Mouse (Mus musculus): Measurements from ENCODE around the gene Wfdc15a. TPM values are rescaled to one million over a fixed set of nuclear protein-coding genes. Genes with fewer than 3 reads are reported as not detected.
"Not testable (repeated sequence)": the region's sequence is repeated elsewhere in the genome, so short reads cannot be mapped to it uniquely, and the experiment has no call there.

The Wfdc15a gene
- not detected for total RNA-seq (2021)
- long read RNA-seq, experiment 1 = 0 reads
- long read RNA-seq, experiment 2 = 0 reads

- no peak for DNase-seq (ENCODE audit: low spot score in 2 of 2)
Measured at GRCm38 (mm10) chr2:164199626-164200327, at the start of gene Wfdc15a. Gene Wfdc15a, minus strand, starts transcription at chr2:164200130.

- no peak for DNase-seq (ENCODE audit: low spot score in 2 of 2)
Measured at GRCm38 (mm10) chr2:164238366-164238765, 38.4 kb upstream of the Wfdc15a start, which contains the start of gene Svs2. Gene Svs2, minus strand, starts transcription at chr2:164238466.

DNA sequence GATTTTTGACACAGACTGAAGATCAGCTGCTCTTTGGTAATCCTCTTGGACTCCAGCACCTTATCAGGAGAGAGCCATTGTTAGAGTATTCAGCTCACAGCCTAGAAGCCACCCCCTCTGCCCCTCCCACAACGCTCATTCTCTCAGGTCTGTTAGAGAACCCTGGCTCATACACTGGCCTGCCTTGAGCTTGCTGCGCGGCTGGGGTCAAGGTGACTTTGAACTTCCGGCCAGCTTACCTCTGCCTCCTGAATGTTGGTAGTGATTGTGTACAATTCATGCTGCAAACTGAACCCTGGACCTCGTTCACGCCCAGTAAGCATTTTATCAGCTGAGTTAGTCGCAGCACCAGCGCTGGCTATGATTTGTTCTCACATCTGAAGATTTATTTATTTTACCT, 32.7 kb upstream of the Wfdc15a start:
- DNase-seq (ENCODE audit: low spot score in 2 of 2) = no peak

- DNase-seq (ENCODE audit: low spot score in 2 of 2) = no peak
Measured at GRCm38 (mm10) chr2:164228361-164229070, 28.6 kb upstream of the Wfdc15a start.

- DNase-seq (ENCODE audit: low spot score in 2 of 2) = no peak
Measured at GRCm38 (mm10) chr2:164221522-164221921, 21.6 kb upstream of the Wfdc15a start, which contains the start of gene Wfdc15b. Gene Wfdc15b, minus strand, starts transcription at chr2:164221660.

DNA sequence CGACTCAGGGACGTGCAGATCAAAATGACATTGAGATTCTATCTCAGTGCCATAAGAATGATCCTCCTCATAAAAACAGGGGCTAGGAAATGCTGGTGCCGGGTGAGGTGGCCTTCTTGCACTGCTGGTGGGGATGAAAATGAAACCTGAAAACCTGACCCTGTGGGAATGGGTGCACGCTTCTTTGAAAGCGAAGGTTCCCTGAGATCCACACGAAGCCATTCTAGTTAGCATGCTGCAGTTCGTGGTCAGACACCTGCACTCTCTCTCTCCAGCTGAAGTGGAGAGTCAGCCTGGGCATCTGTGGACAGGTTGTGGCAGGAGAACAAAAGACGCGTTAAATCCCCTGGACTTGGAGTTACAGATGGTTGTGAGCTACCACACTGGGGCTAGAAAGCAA, 19.4 kb upstream of the Wfdc15a start:
- DNase-seq (ENCODE audit: low spot score in 2 of 2) = no peak

- DNase-seq (ENCODE audit: low spot score in 2 of 2) = no peak
Measured at GRCm38 (mm10) chr2:164212711-164213110, 12.8 kb upstream of the Wfdc15a start.

DNA sequence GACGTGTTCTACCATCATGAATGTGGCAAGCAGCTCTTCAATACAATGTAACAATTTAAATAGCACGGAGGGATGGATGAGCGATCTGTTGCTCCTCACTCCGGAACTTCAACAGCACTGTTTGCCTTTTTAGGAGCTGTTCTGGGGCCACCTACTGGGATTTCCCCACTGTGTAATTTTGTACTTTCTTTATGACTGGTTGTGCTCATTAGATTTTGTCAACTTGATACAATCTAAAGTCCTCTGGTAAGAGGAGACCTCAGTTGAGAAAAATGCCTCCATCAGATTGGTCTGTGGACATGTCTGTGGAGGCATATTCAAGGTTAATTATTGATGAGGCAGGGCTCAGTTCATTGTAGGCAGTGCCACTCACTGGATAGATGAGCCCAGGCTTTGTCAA, 11.0 kb upstream of the Wfdc15a start:
- no peak for DNase-seq (ENCODE audit: low spot score in 2 of 2)

GRCm38 (mm10) chr2:164206676-164207075, 6.7 kb upstream of the Wfdc15a start:
- DNase-seq (ENCODE audit: low spot score in 2 of 2) = no peak

DNA sequence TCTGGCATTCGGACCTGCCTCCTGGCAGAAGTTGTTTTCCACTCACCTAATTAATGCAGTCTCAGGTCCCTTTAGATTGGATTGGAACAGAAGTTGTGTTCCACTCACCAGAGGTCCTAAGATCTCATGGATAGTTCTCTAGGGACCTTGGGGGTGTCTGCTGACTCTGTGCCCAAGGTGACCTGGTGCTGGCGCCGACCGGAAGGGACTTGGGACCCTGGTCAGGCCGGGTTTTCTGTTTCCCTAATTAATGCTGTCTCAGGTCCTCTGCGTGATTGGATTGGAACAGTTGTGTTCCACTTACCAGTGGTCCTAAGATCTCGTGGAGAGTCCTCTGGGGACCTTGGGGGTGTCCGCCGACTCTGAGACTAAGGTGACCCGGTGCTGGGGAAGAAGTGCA, 6.1 kb upstream of the Wfdc15a start:
- DNase-seq (ENCODE audit: low spot score in 2 of 2) = not testable (repeated sequence)

DNA sequence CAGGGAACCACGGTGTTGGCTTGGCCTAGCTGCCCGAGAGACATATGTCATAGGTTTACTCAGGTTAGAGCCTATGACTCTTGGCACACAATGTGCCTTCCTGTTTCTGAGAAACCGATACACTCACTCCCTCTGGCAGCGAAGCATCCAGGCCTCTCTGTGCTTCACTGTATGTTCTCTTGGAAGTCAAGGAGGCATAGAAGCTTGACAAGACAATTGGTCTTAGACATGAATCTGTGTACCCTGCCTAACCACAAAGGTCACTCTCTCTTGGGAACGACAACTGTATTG, 3.3 kb downstream of the Wfdc15a start:
- no peak for DNase-seq (ENCODE audit: low spot score in 2 of 2)

GRCm38 (mm10) chr2:164195971-164196699, 3.8 kb downstream of the Wfdc15a start:
- DNase-seq (ENCODE audit: low spot score in 2 of 2) = no peak

- no peak for DNase-seq (ENCODE audit: low spot score in 2 of 2)
Measured at GRCm38 (mm10) chr2:164194959-164195630, 4.8 kb downstream of the Wfdc15a start.

DNA sequence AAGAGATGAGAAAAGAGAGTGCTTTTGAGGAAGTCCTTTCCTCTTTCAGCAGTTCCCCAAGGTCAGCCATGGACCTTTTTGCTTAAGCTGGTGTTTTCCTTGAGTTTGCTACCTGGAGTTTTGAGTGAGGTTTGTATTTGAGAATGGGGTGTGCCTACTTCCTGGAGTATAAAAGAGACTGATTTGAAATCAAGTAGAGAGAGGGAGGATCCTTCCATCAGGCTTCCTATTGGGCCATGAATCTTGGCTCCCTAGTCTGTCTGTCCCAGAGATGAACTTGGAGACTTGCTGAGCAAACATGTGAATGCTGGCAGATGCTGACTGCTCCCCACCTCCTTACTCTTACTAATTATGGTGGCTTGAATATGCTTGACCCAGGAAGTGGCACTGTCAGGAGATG, 7.7 kb downstream of the Wfdc15a start:
- DNase-seq (ENCODE audit: low spot score in 2 of 2) = no peak

DNA sequence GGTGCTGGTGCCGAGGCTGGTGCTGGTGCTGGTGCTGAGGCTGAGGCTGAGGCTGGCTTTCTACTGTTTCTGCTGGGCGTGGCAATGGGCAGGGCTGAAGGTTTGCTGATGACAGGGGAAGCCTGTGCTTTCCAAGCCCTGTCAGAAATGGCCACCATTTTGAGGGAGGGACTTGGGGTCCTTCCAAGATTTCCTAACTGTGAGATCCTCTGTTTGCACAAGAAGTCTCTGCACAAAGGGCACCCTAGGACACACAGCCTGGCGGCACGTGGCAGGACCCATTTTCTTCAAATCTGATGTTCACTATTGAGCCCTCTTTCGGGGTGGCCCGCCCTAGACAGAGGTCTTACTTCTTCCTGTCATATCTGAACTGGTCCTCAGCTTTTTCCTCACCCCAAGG, 9.4 kb downstream of the Wfdc15a start, which contains the start of gene Wfdc12:
Wfdc12 (minus strand) TSS at position 33 of the 400 bp plus-strand sequence.
- no peak for DNase-seq (ENCODE audit: low spot score in 2 of 2)

- DNase-seq (ENCODE audit: low spot score in 2 of 2) = no peak
Measured at GRCm38 (mm10) chr2:164188722-164189121, 11.2 kb downstream of the Wfdc15a start.

- no peak for DNase-seq (ENCODE audit: low spot score in 2 of 2)
Measured at GRCm38 (mm10) chr2:164184145-164184719, 15.7 kb downstream of the Wfdc15a start.

DNA sequence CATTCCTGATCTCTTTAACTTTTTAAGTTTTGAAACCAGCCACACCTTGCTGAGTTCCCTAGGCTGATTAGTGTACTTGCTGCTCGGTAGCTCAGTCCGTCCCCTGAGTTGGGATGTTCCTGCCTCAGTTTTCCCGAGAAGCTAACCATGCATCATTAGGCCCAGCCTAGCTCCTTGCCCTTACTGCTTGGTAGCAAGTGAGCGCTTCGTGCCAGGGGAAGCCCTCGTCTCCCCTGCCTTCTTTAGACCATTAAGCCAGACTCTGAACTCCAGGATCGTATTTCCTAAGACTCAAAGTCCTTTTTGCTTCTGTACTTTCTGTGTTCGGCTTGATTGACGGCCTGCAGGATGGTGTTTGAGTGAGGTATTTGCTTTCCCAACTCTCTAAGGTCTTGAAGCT, 16.6 kb downstream of the Wfdc15a start:
- DNase-seq (ENCODE audit: low spot score in 2 of 2) = no peak

DNA sequence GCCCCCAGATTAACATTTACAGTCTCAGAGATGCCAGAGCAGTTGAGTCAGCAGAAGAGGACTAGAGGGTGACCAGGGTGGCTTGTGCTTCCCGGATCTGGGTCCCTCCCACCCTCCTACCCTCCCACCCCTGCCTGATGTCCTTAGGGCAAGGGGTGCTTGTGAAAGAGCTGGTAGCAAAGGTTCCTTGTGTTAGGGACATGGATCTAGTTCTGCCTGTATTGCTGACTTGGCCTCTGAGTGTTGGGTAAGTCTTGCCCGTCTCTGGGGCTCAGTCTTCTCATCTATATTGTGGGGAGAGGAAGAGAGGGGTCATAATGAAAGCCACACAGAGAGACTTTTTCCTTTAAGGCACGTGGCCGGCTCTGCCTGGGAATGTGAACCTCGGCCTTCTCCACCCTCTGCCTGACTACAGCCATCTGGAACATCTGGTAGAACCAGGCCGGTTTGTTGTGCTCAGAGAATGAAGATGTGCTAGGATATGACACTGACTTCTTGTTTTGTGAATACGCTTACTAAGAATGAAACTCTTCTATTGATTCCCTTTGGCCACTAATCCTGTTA, 17.2 kb downstream of the Wfdc15a start, which contains the start of gene Wfdc5:
Wfdc5 (minus strand) TSS at position 51 of the 564 bp plus-strand sequence.
- no peak for DNase-seq (ENCODE audit: low spot score in 2 of 2)

GRCm38 (mm10) chr2:164180770-164181169, 19.2 kb downstream of the Wfdc15a start:
- DNase-seq (ENCODE audit: low spot score in 2 of 2) = no peak

- no peak for DNase-seq (ENCODE audit: low spot score in 2 of 2)
Measured at GRCm38 (mm10) chr2:164180124-164180523, 19.8 kb downstream of the Wfdc15a start.
